Mouse (Mus musculus): ENCODE results near the gene Hs3st6. TPM values are rescaled to one million over a fixed set of nuclear protein-coding genes. Genes with fewer than 3 reads are reported as not detected.

Gene Hs3st6
- total RNA-seq (2023) = not detected

DNA sequence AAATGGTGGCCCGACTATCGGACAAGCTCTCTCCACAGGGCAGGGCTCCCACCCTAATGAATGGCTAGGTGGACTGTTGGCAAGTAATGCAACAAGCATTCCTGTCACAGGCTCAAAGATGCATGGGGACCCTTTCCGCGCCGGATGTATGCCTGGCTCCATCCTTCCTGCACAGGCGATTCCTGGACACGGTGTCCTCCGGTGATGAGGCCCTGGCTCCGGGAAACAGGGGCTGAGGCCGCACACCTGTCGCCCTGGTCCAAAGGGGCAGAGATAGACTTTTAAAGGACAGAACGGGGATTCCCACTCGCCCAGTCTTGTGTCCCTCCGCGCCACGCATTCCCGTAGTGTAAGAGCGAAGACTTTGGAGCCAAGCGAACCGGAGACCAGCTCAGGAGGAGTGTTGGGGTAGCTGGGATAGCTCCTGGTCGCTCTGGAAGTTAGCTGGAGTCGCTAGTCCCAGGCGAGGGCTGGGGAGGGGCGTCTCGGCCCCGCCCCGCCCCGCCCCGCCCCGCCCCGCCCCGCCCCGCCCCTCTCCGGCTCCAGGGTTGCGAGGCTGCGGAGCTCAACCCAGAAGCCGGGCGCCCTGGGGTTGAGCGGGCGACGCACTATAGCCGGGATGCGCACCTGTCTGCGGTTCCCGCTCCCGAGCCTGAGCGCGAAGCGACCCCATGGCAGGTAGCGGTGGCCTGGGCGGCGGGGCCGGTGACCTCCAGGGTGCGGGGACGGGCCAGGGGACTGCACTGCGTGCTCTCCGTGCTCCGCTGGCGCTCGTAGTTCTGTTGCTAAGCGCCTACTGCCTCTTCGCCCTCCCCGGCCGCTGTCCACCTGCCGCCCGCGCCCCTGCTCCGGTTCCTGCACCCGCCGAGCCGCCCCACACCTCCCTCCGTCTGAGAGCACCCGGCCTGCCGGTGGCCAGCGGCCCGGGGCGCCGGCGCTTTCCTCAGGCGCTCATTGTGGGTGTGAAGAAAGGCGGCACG is at the start of gene Hs3st6:
TSS of gene Hs3st6 (plus strand) at position 574 of the 980 bp plus-strand sequence.

DNA sequence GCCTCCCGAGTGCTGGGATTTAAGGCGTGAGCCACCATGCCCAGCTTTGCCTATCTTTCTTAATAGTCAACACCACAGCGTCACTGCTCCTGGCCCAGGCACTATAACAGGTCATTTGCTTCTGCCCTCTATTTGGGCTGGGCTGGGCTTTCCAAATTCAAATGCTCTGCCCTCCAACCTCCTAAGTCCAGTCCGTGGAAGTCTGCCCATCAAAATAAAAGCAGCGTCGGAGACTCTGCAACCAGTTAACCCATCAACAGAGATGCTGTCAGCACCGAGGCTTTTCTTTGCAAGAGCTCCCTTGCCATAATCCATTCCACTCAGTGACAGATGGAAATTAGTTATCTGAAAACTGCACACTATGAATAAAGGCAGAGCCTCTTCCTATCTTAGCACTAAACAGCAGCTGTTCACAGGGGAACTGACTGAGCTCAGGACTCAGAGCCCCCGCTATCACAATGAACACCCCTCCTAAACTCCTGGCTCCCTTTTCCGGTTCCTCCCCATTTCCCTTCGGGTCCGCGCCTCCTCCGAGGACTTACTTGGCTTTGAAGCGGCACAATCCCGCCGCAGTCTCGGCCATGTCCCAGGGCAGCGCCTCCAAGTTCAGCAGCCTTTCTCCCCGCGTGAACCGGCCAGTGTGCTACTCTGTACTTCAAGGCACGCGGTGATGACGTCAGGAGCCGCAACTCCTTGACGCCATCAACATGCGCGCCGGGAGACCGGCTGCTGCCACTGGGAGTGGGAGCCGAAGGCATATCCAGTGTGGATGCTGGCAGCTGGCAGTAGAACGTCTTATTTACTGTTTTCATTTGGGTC is 45.6 kb upstream of the Hs3st6 start, which contains the start of gene Tbl3:
TSS of gene Tbl3 (minus strand) at position 679 of the 819 bp plus-strand sequence.

DNA sequence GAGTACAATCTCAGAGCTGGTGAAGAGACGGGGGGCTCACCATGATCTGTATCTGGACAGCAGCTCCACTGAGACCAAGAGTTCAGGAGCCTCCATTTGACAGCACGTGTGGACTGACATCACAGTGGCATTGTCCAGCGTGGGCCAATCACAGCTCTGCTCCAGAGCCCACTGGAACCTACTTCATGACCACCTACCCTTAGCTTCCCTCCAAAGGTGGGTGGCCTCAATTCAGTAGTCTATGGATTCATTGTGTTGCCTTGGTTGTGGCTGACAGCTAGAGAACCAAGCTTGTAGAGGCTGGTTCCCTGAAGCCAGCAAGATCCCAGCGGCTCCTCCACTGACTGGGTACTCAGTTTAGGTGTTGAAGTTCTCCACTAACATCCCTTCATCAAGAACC is 34.8 kb upstream of the Hs3st6 start, which contains the start of the genes Rnf151 and Rps2:
TSS of gene Rnf151 (minus strand) at position 121 of the 400 bp plus-strand sequence.
TSS of gene Rps2 (plus strand) at position 174 of the 400 bp plus-strand sequence.

DNA sequence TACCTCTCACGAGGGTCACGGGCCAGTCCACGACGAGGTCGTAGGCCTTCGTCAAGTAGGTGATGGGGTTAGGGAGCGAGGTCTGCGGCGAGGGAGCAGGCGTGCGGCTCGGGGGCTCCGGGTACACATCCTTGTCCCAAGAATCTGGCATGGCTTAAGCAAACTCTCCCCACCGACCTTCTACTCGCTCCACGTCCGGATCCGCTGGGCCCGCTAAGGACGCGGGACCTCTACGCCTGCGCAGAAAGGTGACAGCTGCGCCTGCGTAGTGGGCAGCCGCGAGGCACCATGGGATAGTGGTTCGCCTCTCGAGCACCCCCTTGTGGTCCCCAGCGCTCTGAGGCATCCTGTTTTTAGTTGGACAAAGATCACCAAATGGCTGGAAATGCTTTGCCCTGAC is 28.6 kb upstream of the Hs3st6 start, which contains the start of gene Ndufb10:
TSS of gene Ndufb10 (minus strand) at position 295 of the 400 bp plus-strand sequence.

DNA sequence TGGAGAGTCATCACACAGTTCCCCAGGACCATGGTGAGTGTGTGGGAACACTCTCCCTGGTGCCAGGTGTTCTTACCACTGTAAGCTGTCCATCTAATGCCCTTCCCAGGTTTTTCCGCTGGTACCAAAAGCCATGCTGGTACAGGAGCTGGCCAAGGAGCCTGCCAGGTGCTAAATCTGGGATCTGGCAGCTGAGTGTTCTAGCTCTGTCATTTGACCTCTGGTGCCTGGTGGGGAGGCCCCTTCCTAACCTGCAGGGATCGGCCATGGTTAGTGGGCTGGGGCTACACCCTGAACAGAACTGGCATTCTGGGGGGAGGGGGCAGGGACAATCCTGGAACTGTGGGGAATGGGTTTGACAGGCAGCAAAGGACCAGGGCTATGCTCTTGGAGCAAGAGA is 25.2 kb upstream of the Hs3st6 start, which contains the start of gene Rpl3l:
TSS of gene Rpl3l (plus strand) at position 203 of the 400 bp plus-strand sequence.

DNA sequence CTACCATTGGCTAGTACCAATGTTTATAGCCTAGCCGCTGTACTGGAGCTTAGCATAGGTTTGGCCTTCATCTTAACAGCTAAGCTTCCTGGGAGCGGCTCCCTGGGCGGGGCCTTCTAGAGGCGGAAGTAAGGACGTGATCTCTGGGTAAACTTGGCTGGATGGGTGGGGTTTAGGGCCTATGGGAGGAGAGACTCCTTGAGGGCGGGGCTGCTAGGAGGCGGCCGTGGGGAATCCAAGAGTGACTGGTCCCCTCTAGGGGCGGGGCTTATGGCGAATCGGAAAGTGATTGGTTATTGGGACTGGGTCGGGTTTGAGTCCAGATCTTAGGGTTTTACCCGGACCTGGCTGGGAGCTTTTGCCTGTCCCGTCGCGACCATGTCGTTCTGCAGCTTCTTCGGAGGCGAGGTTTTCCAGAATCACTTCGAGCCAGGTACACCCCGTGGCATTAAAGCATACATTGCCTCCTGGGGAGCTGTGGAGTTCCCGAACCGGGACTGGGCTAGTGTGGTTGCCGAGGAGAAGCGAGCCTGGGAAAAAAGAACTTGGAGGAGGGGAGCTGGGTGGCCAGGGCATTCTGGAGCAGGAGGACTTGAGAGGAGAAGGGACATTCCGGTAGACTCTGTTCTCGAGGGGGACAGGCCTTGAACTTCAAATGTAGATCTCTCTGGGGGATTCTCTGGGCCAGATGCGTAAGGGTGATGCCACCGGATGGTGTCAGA is 16.3 kb upstream of the Hs3st6 start, which contains the start of gene Msrb1:
TSS of gene Msrb1 (plus strand) at position 313 of the 722 bp plus-strand sequence.

DNA sequence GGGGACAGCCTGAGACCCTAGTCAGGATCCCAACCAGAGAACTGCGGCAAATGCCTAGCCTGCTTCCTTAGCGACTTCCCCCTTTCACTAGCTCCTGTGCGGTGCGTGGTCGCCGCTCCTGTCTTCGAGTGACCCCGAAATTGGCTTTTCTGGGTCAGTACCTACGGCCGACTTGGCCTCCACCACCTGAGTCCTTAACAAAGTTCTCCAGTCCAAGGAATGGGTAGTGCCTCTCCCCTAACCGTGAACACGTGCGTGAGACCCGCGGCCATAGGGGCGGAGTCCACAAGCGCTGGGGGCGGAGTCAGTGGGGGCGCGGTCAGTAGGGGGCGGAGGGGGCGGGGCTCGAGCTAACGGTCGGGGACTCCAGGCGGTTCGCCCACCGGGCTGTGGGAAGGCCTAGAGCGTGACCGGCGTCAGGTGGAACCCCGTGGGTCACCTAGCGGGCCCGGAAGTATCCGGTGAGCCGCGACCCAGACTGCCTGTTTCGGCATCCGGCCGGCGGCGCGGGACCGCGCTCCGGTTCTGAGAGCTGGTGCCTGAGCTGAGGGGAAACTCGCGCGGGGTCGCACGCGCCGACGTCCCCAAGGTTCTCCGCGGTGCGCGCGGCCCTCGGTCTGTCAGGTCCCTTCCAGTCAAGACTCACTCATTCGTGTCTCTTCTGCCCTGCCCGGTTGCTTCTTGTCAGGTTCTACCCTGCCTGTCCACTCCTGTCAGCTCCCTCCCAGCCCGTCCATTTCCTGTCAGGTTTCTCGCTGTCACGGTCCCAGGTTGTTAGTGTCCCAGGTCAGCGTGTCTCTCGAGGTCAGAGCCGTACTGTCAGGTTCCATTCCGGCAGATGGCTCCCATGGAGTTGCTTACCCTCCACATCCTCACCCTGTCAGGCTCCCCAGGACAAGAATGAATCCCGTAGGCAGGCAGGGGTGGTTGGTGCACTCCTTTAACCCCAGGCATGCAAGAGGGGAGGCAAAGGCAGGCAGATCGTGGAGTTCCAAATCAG is 51.5 kb downstream of the Hs3st6 start, which contains the start of gene Meiob:
TSS of gene Meiob (plus strand) at position 338 of the 1,000 bp plus-strand sequence.

Other genes starting within 250 kb of the Hs3st6 start
- 100 to 1,000 TPM; 132 to 134 TPM for gene Traf7, start 225.1 kb upstream of the Hs3st6 start, total RNA-seq (2023)
- gene Rab26, start 218.8 kb upstream of the Hs3st6 start, total RNA-seq (2023) = 1 to 10 TPM in 1 of 2 experiments, under 1 TPM in 1; 0.95 to 1.1 TPM
- 10 to 100 TPM; 16.1 to 22.7 TPM for gene Pkd1, start 203.2 kb upstream of the Hs3st6 start, total RNA-seq (2023)
- 10 to 100 TPM; 54.4 to 55.6 TPM for gene Tsc2, start 120.4 kb upstream of the Hs3st6 start, total RNA-seq (2023)
- 1 to 10 TPM; 1.3 to 2.5 TPM for gene Nthl1, start 120.3 kb upstream of the Hs3st6 start, total RNA-seq (2023)
- 1 to 10 TPM; 2.1 to 3.1 TPM for gene Slc9a3r2, start 102.7 kb upstream of the Hs3st6 start, total RNA-seq (2023)
- not detected for gene Npw, start 94.5 kb upstream of the Hs3st6 start, total RNA-seq (2023)
- gene Zfp598, start 83.3 kb upstream of the Hs3st6 start, total RNA-seq (2023) = 10 to 100 TPM; 27.1 to 28.0 TPM
- not detected for gene Syngr3, start 63.0 kb upstream of the Hs3st6 start, total RNA-seq (2023)
- gene Gfer, start 56.8 kb upstream of the Hs3st6 start, total RNA-seq (2023) = 1 to 10 TPM; 7.6 to 9.4 TPM
- 1 to 10 TPM; 1.2 to 1.5 TPM for gene Noxo1, start 56.8 kb upstream of the Hs3st6 start, total RNA-seq (2023)
- gene Tbl3, start 45.3 kb upstream of the Hs3st6 start, total RNA-seq (2023) = 10 to 100 TPM; 16.4 to 16.5 TPM
- not detected for gene Rnf151, start 34.9 kb upstream of the Hs3st6 start, total RNA-seq (2023)
- 100 to 1,000 TPM; 535 to 536 TPM for gene Rps2, start 34.9 kb upstream of the Hs3st6 start, total RNA-seq (2023)
- 10 to 100 TPM; 65.0 to 72.7 TPM for gene Ndufb10, start 28.5 kb upstream of the Hs3st6 start, total RNA-seq (2023)
- 1 to 10 TPM; 1.9 to 2.1 TPM for gene Rpl3l, start 25.2 kb upstream of the Hs3st6 start, total RNA-seq (2023)
- gene Msrb1, start 16.3 kb upstream of the Hs3st6 start, total RNA-seq (2023) = 1,000 to 10,000 TPM; 1,180 to 1,230 TPM
- gene Meiob, start 51.3 kb downstream of the Hs3st6 start, total RNA-seq (2023) = not detected
- 10 to 100 TPM; 46.5 to 47.8 TPM for gene Hagh, start 87.2 kb downstream of the Hs3st6 start, total RNA-seq (2023)
- gene Fahd1, start 97.4 kb downstream of the Hs3st6 start, total RNA-seq (2023) = 1 to 10 TPM; 3.7 to 4.0 TPM
- under 1 TPM; 0.18 to 0.75 TPM for gene Igfals, start 113.0 kb downstream of the Hs3st6 start, total RNA-seq (2023)
- 10 to 100 TPM; 39.3 to 50.6 TPM for gene Nubp2, start 133.4 kb downstream of the Hs3st6 start, total RNA-seq (2023)
- gene Spsb3, start 133.7 kb downstream of the Hs3st6 start, total RNA-seq (2023) = 10 to 100 TPM; 24.0 to 27.7 TPM
- 10 to 100 TPM; 12.1 to 16.3 TPM for gene Eme2, start 142.1 kb downstream of the Hs3st6 start, total RNA-seq (2023)
- gene Mrps34, start 142.1 kb downstream of the Hs3st6 start, total RNA-seq (2023) = 10 to 100 TPM; 19.0 to 21.1 TPM
- gene Nme3, start 143.5 kb downstream of the Hs3st6 start, total RNA-seq (2023) = 10 to 100 TPM; 19.8 to 20.9 TPM
- gene Mapk8ip3, start 184.0 kb downstream of the Hs3st6 start, total RNA-seq (2023) = 10 to 100 TPM; 64.6 to 76.0 TPM
- gene Jpt2, start 207.7 kb downstream of the Hs3st6 start, total RNA-seq (2023) = 10 to 100 TPM; 37.2 to 45.7 TPM

Data from neutrophil, adult 59 days (primary cell).